Mouse (Mus musculus) lung, postnatal 36 days (tissue): ENCODE data around the gene Basp1.
A peak's percentile ranks its signal among the peaks of the same experiment; 100 is the strongest.

Source experiments
- DNase-seq: peaks from one replicate; pipeline ENCODE4 v3.0.0; 2022; ENCODE audit warnings: mixed read lengths

Gene Basp1

DNA sequence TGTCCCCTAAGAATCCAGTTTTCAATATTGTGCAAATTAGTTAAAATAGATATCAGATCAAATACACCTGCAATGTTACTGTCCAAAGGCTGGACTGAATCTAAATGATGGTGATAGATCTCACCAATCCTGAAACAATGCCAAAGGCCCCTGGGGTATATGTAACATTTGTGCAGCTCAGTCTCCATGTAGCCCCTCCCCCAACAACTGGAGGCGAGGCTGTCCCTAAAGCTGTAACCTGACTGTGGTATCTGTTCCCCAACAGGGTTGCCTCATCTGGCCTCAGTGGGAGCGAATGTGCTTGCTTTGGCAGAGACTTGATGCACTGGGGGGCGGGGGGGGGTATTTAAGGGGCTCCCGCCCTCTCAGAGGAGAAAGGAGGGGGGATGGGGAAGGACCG lies 52.7 kb downstream of the Basp1 start:
- DNase-seq, result no peak

DNA sequence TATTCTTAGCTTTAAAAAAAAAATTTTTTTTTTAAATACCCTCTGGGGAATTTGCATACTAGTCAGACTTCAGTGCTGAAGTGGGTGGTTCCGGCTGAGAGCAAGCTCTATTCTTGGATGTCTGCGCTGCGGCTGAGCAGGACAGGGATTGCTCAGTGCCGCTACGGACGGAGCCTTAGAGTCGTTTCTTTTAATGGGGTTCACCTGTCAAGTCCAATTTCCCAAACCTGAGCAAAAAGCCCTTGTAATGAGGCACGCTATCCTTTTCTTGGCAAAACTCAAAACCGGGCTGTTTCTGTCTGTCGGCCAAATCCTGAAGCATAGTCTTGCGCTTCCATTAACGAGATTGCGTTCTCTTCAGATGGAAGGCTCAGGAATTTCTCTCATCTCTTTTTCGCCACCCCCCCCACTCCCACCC lies 54.9 kb downstream of the Basp1 start:
- no peak for DNase-seq

GRCm38 (mm10) chr15:25355339-25355738 lies 58.2 kb downstream of the Basp1 start:
- DNase-seq, result no peak

GRCm38 (mm10) chr15:25354738-25355137 lies 58.8 kb downstream of the Basp1 start:
- DNase-seq, result peak; percentile 31

DNA sequence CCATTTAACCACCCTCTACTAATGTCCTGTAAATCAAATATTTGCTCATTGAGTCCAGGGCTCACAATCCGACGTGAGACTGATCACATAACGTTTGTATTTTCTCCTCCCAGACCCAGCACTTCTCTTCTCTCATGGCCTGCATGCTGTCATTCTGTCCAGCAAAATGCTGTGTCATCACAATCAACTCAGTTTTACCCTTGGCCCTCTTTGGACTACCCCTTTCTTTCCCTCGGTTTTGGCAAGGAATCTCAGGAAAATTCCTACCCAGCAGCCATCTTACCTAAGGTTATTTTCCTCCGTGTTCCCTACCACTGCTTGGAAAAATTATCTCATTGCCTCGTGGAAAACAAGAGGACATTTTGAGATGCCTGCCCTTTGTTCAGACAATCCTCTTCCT lies 60.1 kb downstream of the Basp1 start:
- no peak for DNase-seq

DNA sequence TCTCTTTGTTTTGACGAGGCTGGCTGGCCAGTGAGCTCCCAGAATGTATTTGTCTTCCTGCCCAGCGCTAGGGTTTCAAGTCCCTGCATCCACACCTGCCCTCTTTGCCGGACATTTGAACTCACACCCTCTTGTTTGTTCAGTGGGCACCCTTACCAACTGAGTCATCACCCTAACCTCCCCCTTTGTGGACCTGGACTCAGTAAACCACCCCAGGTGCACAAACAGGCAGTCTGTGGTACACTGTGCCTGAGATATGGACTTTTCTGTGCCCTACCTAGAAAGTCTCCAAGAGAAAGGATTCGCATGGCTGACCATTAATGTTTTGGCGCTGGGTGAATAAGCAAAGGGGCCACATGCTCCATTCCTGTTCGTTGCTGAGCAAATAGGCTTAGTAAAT lies 70.3 kb downstream of the Basp1 start:
- no peak for DNase-seq

GRCm38 (mm10) chr15:25335277-25335676 lies 78.3 kb downstream of the Basp1 start:
- DNase-seq, result no peak

GRCm38 (mm10) chr15:25331877-25332445 lies 81.6 kb downstream of the Basp1 start:
- DNase-seq, result no peak

- no peak for DNase-seq
These were observed 82.6 kb downstream of the Basp1 start for GRCm38 (mm10) chr15:25330946-25331345.

DNA sequence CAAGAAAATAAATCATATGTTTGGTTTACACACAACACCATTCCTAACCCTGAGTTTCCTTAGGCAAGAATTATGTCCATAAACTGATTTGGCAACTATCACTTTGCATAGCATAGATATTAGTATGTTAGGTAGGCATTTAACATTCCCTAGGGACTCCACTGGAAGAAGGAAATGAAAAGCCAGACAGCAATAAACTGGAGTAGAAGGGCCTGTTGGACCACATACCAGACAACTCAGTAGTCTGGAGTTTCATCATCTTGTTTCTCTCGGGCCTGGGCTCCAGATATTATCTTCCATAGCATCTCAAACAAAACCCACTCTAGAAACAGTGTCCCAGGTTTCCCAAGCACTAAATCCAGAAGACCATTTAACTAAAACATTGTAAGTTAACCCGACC lies 91.0 kb downstream of the Basp1 start:
- DNase-seq, result no peak

GRCm38 (mm10) chr15:25322111-25322510 lies 91.5 kb downstream of the Basp1 start:
- DNase-seq, result no peak

- DNase-seq, result no peak
These were observed 91.9 kb downstream of the Basp1 start for GRCm38 (mm10) chr15:25321636-25322035.

GRCm38 (mm10) chr15:25314471-25314870 lies 99.1 kb downstream of the Basp1 start:
- no peak for DNase-seq
